Mouse (Mus musculus): ENCODE results near the gene 1700056E22Rik.

1700056E22Rik gene

GRCm38 (mm10) chr1:184051824-184052223, 17.7 kb upstream of the 1700056E22Rik start:
- CTCF ChIA-PET = no interaction called here

GRCm38 (mm10) chr1:184051286-184051685, 17.2 kb upstream of the 1700056E22Rik start:
- CTCF ChIA-PET = no interaction called here

- CTCF ChIA-PET = no interaction called here
Measured at GRCm38 (mm10) chr1:184048675-184049418, 14.7 kb upstream of the 1700056E22Rik start.

GRCm38 (mm10) chr1:184047818-184048217, 13.7 kb upstream of the 1700056E22Rik start:
- CTCF ChIA-PET = no interaction called here

- CTCF ChIA-PET = no interaction called here
Measured at GRCm38 (mm10) chr1:184046070-184046677, 12.1 kb upstream of the 1700056E22Rik start.

GRCm38 (mm10) chr1:184043391-184043790, 9.3 kb upstream of the 1700056E22Rik start:
- CTCF ChIA-PET = interaction anchor here (0.6 kb wide), 1 partner anchor 148 kb away, joined by 4 read pairs; no protein-coding TSS in a partner anchor

- CTCF ChIA-PET = interaction anchor here (0.6 kb wide), 1 partner anchor 149 kb away, joined by 4 read pairs; no protein-coding TSS in a partner anchor
Measured at GRCm38 (mm10) chr1:184042745-184043144, 8.6 kb upstream of the 1700056E22Rik start.

GRCm38 (mm10) chr1:184041778-184042573, 7.9 kb upstream of the 1700056E22Rik start:
- CTCF ChIA-PET = interaction anchor here (0.6 kb wide), 1 partner anchor 665 kb away, joined by 3 read pairs; no protein-coding TSS in a partner anchor

GRCm38 (mm10) chr1:184040906-184041305, 6.8 kb upstream of the 1700056E22Rik start:
- CTCF ChIA-PET = no interaction called here

- CTCF ChIA-PET = no interaction called here
Measured at GRCm38 (mm10) chr1:184040181-184040580, 6.1 kb upstream of the 1700056E22Rik start.

- CTCF ChIA-PET = no interaction called here
Measured at GRCm38 (mm10) chr1:184039301-184039700, 5.2 kb upstream of the 1700056E22Rik start.

- CTCF ChIA-PET = interaction anchor here (0.7 kb wide), 1 partner anchor 697 kb away, joined by 12 read pairs; no protein-coding TSS in a partner anchor
Measured at GRCm38 (mm10) chr1:184037802-184038201, 3.7 kb upstream of the 1700056E22Rik start.

- CTCF ChIA-PET = no interaction called here
Measured at GRCm38 (mm10) chr1:184035346-184035903, 1.3 kb upstream of the 1700056E22Rik start.

- CTCF ChIA-PET = no interaction called here
Measured at GRCm38 (mm10) chr1:184034741-184035181, 660 bp upstream of the 1700056E22Rik start.

- CTCF ChIA-PET = no interaction called here
Measured at GRCm38 (mm10) chr1:184033390-184034010, 601 bp downstream of the 1700056E22Rik start.

- CTCF ChIA-PET = interaction anchor here (0.5 kb wide), 1 partner anchor 153 kb away, joined by 3 read pairs; no protein-coding TSS in a partner anchor
Measured at GRCm38 (mm10) chr1:184032682-184033389, 1.3 kb downstream of the 1700056E22Rik start.

GRCm38 (mm10) chr1:184030070-184030802, 3.9 kb downstream of the 1700056E22Rik start:
- CTCF ChIA-PET = no interaction called here

GRCm38 (mm10) chr1:184027039-184027438, 7.1 kb downstream of the 1700056E22Rik start:
- CTCF ChIA-PET = interaction anchor here (0.7 kb wide), 1 partner anchor 10 kb away, joined by 8 read pairs; no protein-coding TSS in a partner anchor

- CTCF ChIA-PET = interaction anchor here (1.2 kb wide), 1 partner anchor 21 kb away, joined by 3 read pairs; no protein-coding TSS in a partner anchor
Measured at GRCm38 (mm10) chr1:184025079-184025478, 9.0 kb downstream of the 1700056E22Rik start.

- CTCF ChIA-PET = interaction anchor here (1.2 kb wide), 1 partner anchor 21 kb away, joined by 3 read pairs; no protein-coding TSS in a partner anchor
Measured at GRCm38 (mm10) chr1:184024631-184025030, 9.5 kb downstream of the 1700056E22Rik start.

Data from spleen, embryonic (tissue).